Mouse (Mus musculus): Measurements from ENCODE around the gene Zbtb46. TPM values are rescaled to one million over a fixed set of nuclear protein-coding genes. Genes with fewer than 3 reads are reported as not detected.

The Zbtb46 gene
- polyA plus RNA-seq, 1 experiment from 2014 or later = 19.1 TPM

GRCm38 (mm10) chr2:181420426-181420825 is 38.8 kb downstream of the Zbtb46 start:
- H3K27me3 ChIP-seq (replicated peaks; ENCODE audit: control insufficient read depth, insufficient read depth, low read length) = no peaks in the 10 kb centered on the region
- 78% methylated on average over 4 of the region's 4 CpGs for WGBS
- no peak overlapping the region for H3K9ac ChIP-seq (ENCODE audit: low read depth, low read length)
- no peaks in the 10 kb centered on the region for H3K4me1 ChIP-seq (ENCODE audit: control insufficient read depth, insufficient read depth, low read depth, low read length)
- no peaks in the 10 kb centered on the region for H3K9me3 ChIP-seq (ENCODE audit: control insufficient read depth, low read length)
- H3K4me2 ChIP-seq (ENCODE audit: low read length) = no peak overlapping the region
- H3K4me3 ChIP-seq (ENCODE audit: low read length) = no peak overlapping the region
- no peak overlapping the region for H3K27ac ChIP-seq (ENCODE audit: low read depth, low read length)
- ATAC-seq = no peak
- H3K36me3 ChIP-seq (ENCODE audit: control insufficient read depth, insufficient read depth, low read length) = peaks cover 13% of the 10 kb centered on the region

- ATAC-seq = no peak
- H3K27ac ChIP-seq (ENCODE audit: low read depth, low read length) = no peak overlapping the region
- peaks cover 13% of the 10 kb centered on the region for H3K36me3 ChIP-seq (ENCODE audit: control insufficient read depth, insufficient read depth, low read length)
- no peaks in the 10 kb centered on the region for H3K4me1 ChIP-seq (ENCODE audit: control insufficient read depth, insufficient read depth, low read depth, low read length)
- H3K4me3 ChIP-seq (ENCODE audit: low read length) = no peak overlapping the region
- H3K9me3 ChIP-seq (ENCODE audit: control insufficient read depth, low read length) = no peaks in the 10 kb centered on the region
- 86% methylated on average over 7 of the region's 7 CpGs for WGBS
- no peak overlapping the region for H3K4me2 ChIP-seq (ENCODE audit: low read length)
- H3K27me3 ChIP-seq (replicated peaks; ENCODE audit: control insufficient read depth, insufficient read depth, low read length) = no peaks in the 10 kb centered on the region
- H3K9ac ChIP-seq (ENCODE audit: low read depth, low read length) = no peak overlapping the region
Observed at GRCm38 (mm10) chr2:181419359-181419758, 39.9 kb downstream of the Zbtb46 start.

- Histone ChIP-seq H3K27ac (ENCODE audit: low read depth, low read length) (no peak overlapping the region), H3K4me2 (ENCODE audit: low read length) (no peak overlapping the region), H3K9me3 (ENCODE audit: control insufficient read depth, low read length) (no peaks in the 10 kb centered on the region), H3K27me3 (replicated peaks; ENCODE audit: control insufficient read depth, insufficient read depth, low read length) (no peaks in the 10 kb centered on the region), H3K9ac (ENCODE audit: low read depth, low read length) (no peak overlapping the region), H3K36me3 (ENCODE audit: control insufficient read depth, insufficient read depth, low read length) (no peaks in the 10 kb centered on the region), H3K4me1 (ENCODE audit: control insufficient read depth, insufficient read depth, low read depth, low read length) (no peaks in the 10 kb centered on the region), H3K4me3 (ENCODE audit: low read length) (no peak overlapping the region)
- no peak for ATAC-seq
- 46% methylated on average over 3 of the region's 3 CpGs for WGBS
Observed at GRCm38 (mm10) chr2:181415945-181416344, 43.3 kb downstream of the Zbtb46 start.

GRCm38 (mm10) chr2:181413141-181413540 is 46.1 kb downstream of the Zbtb46 start:
- H3K4me2 ChIP-seq (ENCODE audit: low read length) = no peak overlapping the region
- no peak overlapping the region for H3K4me3 ChIP-seq (ENCODE audit: low read length)
- ATAC-seq = no peak
- no peak overlapping the region for H3K9ac ChIP-seq (ENCODE audit: low read depth, low read length)
- WGBS = 46% methylated on average over 2 of the region's 2 CpGs
- H3K9me3 ChIP-seq (ENCODE audit: control insufficient read depth, low read length) = no peaks in the 10 kb centered on the region
- no peak overlapping the region for H3K27ac ChIP-seq (ENCODE audit: low read depth, low read length)
- H3K36me3 ChIP-seq (ENCODE audit: control insufficient read depth, insufficient read depth, low read length) = no peaks in the 10 kb centered on the region
- H3K4me1 ChIP-seq (ENCODE audit: control insufficient read depth, insufficient read depth, low read depth, low read length) = no peaks in the 10 kb centered on the region
- no peaks in the 10 kb centered on the region for H3K27me3 ChIP-seq (replicated peaks; ENCODE audit: control insufficient read depth, insufficient read depth, low read length)

GRCm38 (mm10) chr2:181410760-181411473 is 48.3 kb downstream of the Zbtb46 start:
- Histone ChIP-seq H3K9ac (ENCODE audit: low read depth, low read length) (no peak overlapping the region), H3K9me3 (ENCODE audit: control insufficient read depth, low read length) (no peaks in the 10 kb centered on the region), H3K27me3 (replicated peaks; ENCODE audit: control insufficient read depth, insufficient read depth, low read length) (no peaks in the 10 kb centered on the region), H3K4me1 (ENCODE audit: control insufficient read depth, insufficient read depth, low read depth, low read length) (no peaks in the 10 kb centered on the region), H3K27ac (ENCODE audit: low read depth, low read length) (no peak overlapping the region), H3K4me3 (ENCODE audit: low read length) (no peak overlapping the region), H3K4me2 (ENCODE audit: low read length) (no peak overlapping the region), H3K36me3 (ENCODE audit: control insufficient read depth, insufficient read depth, low read length) (no peaks in the 10 kb centered on the region)
- ATAC-seq = peak; percentile 74
- 32% methylated on average over 4 of the region's 4 CpGs for WGBS

- no peaks in the 10 kb centered on the region for H3K4me1 ChIP-seq (ENCODE audit: control insufficient read depth, insufficient read depth, low read depth, low read length)
- no peak overlapping the region for H3K4me2 ChIP-seq (ENCODE audit: low read length)
- H3K36me3 ChIP-seq (ENCODE audit: control insufficient read depth, insufficient read depth, low read length) = no peaks in the 10 kb centered on the region
- H3K9me3 ChIP-seq (ENCODE audit: control insufficient read depth, low read length) = no peaks in the 10 kb centered on the region
- H3K27me3 ChIP-seq (replicated peaks; ENCODE audit: control insufficient read depth, insufficient read depth, low read length) = no peaks in the 10 kb centered on the region
- H3K27ac ChIP-seq (ENCODE audit: low read depth, low read length) = no peak overlapping the region
- 85% methylated on average over 7 of the region's 7 CpGs for WGBS
- no peak overlapping the region for H3K9ac ChIP-seq (ENCODE audit: low read depth, low read length)
- no peak overlapping the region for H3K4me3 ChIP-seq (ENCODE audit: low read length)
- no peak for ATAC-seq
Observed at GRCm38 (mm10) chr2:181409643-181410042, 49.6 kb downstream of the Zbtb46 start.

- 86% methylated on average over 3 of the region's 3 CpGs for WGBS
- ATAC-seq = no peak
- Histone ChIP-seq H3K36me3 (ENCODE audit: control insufficient read depth, insufficient read depth, low read length) (no peaks in the 10 kb centered on the region), H3K9me3 (ENCODE audit: control insufficient read depth, low read length) (no peaks in the 10 kb centered on the region), H3K4me3 (ENCODE audit: low read length) (no peak overlapping the region), H3K4me2 (ENCODE audit: low read length) (no peak overlapping the region), H3K9ac (ENCODE audit: low read depth, low read length) (no peak overlapping the region), H3K27me3 (replicated peaks; ENCODE audit: control insufficient read depth, insufficient read depth, low read length) (no peaks in the 10 kb centered on the region), H3K27ac (ENCODE audit: low read depth, low read length) (no peak overlapping the region), H3K4me1 (ENCODE audit: control insufficient read depth, insufficient read depth, low read depth, low read length) (no peaks in the 10 kb centered on the region)
Observed at GRCm38 (mm10) chr2:181403722-181404121, 55.5 kb downstream of the Zbtb46 start.

- Histone ChIP-seq H3K4me3 (ENCODE audit: low read length) (no peak overlapping the region), H3K4me2 (ENCODE audit: low read length) (no peak overlapping the region), H3K4me1 (ENCODE audit: control insufficient read depth, insufficient read depth, low read depth, low read length) (no peaks in the 10 kb centered on the region), H3K27ac (ENCODE audit: low read depth, low read length) (no peak overlapping the region), H3K36me3 (ENCODE audit: control insufficient read depth, insufficient read depth, low read length) (no peaks in the 10 kb centered on the region), H3K27me3 (replicated peaks; ENCODE audit: control insufficient read depth, insufficient read depth, low read length) (no peaks in the 10 kb centered on the region), H3K9me3 (ENCODE audit: control insufficient read depth, low read length) (no peaks in the 10 kb centered on the region), H3K9ac (ENCODE audit: low read depth, low read length) (no peak overlapping the region)
- no peak for ATAC-seq
- WGBS = 36% methylated on average over 1 of the region's 1 CpGs
Observed at GRCm38 (mm10) chr2:181401497-181401896, 57.7 kb downstream of the Zbtb46 start.

- Histone ChIP-seq H3K27ac (ENCODE audit: low read depth, low read length) (no peak overlapping the region), H3K4me3 (ENCODE audit: low read length) (no peak overlapping the region), H3K9me3 (ENCODE audit: control insufficient read depth, low read length) (no peaks in the 10 kb centered on the region), H3K36me3 (ENCODE audit: control insufficient read depth, insufficient read depth, low read length) (no peaks in the 10 kb centered on the region), H3K4me1 (ENCODE audit: control insufficient read depth, insufficient read depth, low read depth, low read length) (no peaks in the 10 kb centered on the region), H3K4me2 (ENCODE audit: low read length) (no peak overlapping the region), H3K27me3 (replicated peaks; ENCODE audit: control insufficient read depth, insufficient read depth, low read length) (no peaks in the 10 kb centered on the region), H3K9ac (ENCODE audit: low read depth, low read length) (no peak overlapping the region)
- ATAC-seq = no peak
- WGBS = 59% methylated on average over 5 of the region's 5 CpGs
Observed at GRCm38 (mm10) chr2:181397207-181397761, 61.9 kb downstream of the Zbtb46 start.
